Mouse (Mus musculus) erythroid progenitor cell, adult 5-6 weeks (primary cell): ENCODE results near the gene Prrc2b. TPM values are rescaled to one million over a fixed set of nuclear protein-coding genes. Genes with fewer than 3 reads are reported as not detected.

Experiments
- ATAC-seq: replicated peaks from 2 replicates; pipeline ENCODE4 v1.8.0; 2016; ENCODE audit warnings: moderate number of reproducible peaks, mild to moderate bottlenecking, moderate TSS enrichment, inconsistent platforms; ENCODE audit not compliant: poor library complexity, low FRiP score, severe bottlenecking
- total RNA-seq, 2 experiments: library from RNA; stranded (forward) in 1 of 2; stranded (reverse) in 1 of 2; fragments of 150-400 nt in 1 of 2; fragments of 186-747, 209-891 nt in 1 of 2; gene quantifications; 2 replicates each; pipeline versions ENCODE4 v1.2.3 to v1.2.4; 2015 to 2017; ENCODE audit warnings: low replicate concordance in 2 of 2

Prrc2b gene
- total RNA-seq, 2 experiments from 2014 or later, result 11.1 to 26.4 TPM

DNA sequence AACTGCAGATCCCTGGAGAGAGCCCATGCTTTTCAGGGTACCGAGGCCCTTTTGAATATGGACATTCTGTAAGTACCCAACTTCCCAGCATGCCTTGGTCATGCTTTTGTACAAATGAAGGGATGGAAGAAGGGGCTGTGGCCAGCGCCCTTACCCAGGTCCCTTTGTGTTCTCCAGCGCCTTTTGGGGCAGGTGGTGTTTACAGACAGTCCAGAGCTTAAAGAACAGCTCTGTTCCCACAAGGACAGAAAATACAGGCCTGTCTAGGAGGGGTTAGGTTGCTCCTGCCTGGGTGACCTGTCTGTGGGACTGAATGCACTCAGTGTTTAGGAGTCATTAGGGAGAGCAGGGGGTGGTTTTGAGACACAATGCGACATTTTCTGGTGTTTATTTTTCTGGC, 6.4 kb downstream of the Prrc2b start:
- ATAC-seq, result no peak

DNA sequence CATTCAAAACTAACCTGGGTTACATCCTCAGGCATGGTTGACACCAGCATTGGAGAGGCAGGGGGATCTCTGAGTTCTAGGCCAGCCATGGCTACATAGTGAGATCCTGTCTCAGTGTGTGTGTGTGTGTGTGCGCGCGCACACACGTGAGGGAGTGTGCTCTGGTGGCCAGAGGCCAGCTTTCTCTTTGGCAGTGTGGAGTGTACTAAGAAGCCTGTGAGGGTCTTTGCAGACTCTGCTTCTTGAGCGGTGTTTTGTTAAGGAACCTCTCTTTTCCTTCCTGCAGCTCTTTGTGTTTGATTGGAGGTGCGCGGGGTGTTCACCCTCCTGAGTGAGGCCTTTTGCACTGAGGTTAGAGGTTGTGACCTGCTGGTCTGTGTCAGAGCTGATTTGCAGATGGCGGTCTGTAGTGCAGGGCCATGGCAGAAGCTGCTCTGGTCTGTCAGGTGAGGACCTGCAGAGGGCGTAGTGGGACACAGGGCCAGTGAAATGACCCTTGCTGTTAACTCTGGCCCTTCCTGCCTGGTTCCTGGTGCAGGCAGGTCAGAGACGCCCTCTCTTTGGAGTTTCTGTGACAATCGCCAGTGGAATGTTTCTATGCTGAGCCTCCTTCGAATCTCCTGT, 7.8 kb downstream of the Prrc2b start:
- no peak for ATAC-seq

DNA sequence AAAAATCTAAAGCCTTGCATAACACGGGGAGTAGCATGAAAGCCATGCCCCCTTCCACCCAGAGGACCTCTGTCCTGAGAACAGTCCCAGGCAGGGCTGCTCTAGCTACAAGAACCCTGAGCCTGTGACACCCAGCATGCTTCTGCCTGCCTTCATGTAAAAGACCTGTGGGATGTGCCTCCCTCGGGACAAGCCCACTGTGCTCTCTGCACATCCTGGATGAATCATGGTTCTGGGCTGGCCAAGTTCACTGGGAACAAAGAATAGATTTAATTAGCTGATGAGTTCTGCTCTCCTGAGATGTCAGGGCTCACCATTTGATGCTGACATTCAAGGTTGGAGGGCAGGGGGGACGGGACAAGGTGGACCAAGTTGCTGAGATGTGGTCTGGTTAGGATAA, 9.6 kb downstream of the Prrc2b start:
- no peak for ATAC-seq

DNA sequence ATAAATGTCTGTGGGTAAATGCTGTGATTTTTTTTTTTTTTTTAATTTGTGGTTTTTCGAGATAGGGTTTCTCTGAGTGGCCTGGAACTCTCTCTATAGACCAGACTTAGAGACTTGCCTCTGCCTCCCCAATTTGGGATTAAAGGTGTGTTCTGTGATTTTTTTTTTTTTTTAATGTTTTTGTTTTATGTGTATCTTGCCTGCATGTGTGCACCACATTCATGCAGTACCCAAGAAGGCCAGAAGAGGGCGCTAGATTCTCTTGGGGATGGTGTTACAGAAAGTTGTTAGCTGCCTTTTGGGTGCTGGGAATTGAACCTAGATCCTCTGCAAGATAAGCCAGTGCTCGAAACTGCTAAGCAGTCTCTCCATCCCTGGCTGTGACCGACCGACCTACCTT, 10.1 kb downstream of the Prrc2b start:
- ATAC-seq, result no peak

DNA sequence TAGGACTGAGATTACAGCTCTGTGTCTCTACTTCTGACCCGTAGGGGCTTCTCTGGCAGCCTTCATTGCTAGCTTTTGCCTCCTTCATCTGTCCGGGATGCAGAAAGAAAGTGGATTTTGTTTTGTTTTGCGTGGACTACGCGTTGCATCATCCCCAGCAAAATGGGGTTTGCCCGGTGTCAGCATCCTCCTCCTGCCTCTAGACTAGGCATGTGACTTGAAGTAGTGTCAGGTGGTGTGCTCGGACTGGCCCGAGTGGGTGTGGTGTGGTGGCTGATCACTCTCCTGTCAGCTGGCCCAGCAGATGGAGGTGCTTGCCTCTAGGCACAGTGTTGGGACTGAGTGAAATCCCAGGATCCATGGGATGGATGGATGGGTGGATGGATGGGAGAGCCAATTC, 11.2 kb downstream of the Prrc2b start:
- no peak for ATAC-seq

DNA sequence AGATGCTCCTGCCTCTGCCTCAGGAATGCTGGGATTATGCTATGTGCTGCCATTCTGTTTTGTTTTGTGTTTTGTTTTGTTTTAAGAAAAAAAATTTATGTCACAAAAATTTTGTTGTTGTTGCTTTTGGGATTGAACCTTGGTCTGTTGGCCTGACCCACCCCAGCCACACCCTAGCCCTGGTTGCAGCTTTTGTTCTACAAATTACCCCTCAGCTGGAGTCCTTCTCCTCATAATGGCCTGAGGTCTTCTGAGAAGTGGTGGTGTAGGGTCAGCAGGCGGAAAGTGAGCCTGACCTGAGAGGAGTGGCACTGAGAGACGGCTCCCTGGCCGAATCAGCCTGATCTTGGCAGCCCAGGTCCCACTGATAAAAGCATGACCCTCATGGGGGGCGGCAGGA, 11.8 kb downstream of the Prrc2b start:
- ATAC-seq, result no peak

DNA sequence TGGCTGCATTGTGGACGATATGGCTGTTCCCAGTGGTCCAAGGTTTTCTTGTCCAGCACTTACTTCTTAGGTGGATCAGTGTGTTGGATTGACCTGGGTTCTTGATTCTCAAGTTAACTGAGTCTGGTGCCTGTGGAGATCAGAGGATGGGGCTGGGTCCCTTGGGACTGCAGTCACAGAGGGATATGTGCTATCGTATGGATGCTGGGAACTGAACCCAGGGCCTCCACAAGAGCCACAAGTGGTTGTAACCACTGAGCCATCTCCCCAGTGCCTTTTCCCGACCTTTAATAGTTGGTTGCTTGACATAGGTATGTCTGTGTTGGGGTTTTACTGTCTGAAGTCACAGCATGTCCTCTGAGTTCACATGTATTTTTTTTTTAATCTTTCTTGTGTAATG, 12.2 kb downstream of the Prrc2b start:
- ATAC-seq, result no peak

DNA sequence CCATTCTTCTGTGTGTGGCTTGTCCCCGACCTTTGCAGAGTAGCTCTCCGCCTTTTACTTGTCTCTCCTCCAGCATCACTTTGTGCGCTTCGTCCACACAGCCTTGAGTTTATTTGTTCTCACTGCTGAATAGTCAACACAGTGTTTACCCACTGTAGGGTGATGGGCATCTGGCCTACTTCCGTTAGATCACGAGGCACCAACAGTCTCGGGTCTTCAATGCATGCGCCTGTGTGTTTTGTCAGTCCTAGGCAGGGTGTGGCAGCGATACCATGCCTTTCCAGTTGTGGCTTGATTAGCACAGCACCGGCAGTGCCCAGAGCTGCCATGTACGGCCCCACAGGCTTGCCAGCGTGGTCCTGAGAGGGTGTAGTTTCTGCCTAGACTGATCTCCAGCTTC, 13.6 kb downstream of the Prrc2b start:
- ATAC-seq, result peak; percentile 64

DNA sequence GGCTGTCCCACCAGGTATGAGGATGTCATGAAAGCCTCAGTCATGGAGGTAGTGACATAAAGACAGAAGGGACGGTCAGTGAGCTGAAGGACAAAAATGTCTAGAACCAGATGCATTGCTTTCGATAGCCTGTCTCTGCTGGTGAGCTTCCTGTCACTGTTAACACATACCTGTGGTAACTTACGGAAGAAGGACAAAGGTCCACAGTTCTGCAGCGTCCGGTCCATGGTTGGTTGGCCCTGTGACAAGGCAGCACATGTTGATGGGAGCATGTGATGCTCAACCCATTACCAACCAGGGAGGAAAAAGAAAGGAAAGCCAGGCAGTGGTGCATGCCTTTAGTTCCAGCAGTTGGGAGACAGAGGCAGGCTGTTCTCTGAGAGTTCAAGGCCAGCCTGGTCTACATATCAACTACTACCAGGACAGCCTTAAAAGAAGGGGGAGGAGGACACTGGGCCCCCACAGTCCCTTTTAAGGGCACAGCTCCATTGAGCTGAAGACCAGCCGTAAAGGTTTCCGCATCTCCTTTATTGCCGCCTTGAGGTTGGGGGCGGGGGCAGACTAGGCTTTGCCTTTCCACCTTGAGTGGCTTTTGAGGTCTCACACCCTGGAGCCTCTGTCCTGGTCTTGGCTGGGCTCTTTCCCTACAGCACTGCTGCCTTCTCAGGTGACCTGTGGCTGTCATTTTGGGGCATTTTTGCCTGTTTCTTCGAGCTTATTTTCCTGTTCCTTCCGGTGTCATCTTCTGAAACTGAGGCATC, 14.3 kb downstream of the Prrc2b start:
- no peak for ATAC-seq

DNA sequence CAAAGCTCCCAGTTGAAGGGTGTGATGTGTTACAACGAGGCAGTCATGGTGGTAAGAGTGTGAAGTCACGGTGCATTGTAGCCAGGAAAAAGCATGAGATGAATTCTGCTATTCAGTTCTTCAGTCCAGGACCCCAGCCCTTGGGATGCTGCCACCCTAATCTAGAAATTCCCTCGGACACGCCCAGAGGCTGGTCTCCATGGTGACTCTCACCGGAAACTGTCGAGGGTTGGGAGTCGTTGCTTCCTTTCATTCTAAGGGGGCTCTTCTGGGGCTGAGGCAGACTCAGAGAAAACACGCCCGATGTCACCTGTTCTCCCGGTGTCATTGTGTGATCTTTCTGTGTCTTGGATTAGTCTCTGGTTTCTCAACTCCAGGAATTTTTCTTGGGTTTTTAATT, 15.7 kb downstream of the Prrc2b start:
- no peak for ATAC-seq

DNA sequence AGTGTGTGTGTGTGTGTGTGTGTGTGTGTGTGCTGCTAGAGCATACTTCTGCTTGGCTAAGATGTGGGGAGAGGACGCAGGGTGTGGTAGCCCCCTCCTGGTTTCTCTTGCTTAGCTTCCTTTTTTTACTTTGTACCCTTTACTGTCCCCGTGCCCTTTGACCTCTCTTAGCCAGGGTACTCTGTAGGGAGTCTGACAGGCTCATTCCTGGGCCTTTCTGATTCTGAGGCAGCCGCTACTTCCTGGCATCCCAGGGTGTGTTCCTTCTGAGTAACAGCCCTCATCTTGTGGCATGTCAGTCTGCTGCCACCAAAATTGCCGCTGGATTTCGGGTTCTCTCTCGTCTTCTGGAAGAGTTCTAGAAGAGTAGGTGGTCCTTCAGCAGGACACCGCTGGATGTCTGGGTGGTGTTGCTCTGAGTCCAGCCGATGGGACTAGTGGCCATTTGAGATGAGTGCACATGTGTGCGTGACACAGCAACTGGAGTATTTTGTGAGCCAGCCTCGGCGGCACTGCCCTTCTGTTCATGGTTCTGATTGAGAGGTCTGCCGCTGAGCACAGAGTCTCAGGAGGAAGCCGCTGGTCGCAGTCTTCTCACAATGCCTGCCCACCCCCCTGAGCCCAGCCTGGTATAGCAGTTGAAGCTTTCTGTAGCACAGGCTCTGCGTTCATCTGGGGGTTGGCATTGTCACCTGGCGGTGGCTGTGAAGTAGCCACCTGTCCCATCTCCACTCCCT, 16.3 kb downstream of the Prrc2b start:
- 0 out of 2 replicates have a peak, but pooled peaks have one; percentile 32 for ATAC-seq

DNA sequence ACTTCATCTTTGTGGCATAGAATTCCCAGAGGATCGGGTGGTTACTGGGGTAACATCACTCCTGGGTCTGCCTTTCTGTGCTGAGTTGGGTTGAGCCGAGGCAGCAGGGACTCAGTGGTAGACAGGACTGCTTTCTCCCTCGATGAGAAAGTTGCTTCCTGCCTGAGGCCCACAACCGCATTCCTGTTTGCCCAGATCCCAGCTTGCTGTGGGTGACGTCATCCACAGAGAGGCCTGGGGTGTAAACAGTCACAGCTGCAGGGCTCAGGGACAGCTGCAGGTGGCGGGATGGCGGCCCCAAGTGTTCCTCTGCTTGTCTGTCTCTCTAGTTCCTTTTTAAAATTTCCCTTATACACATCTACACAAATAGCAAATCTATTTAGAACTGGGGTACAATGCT, 16.9 kb downstream of the Prrc2b start:
- no peak; the same call in 1 of the 2 replicates for ATAC-seq

DNA sequence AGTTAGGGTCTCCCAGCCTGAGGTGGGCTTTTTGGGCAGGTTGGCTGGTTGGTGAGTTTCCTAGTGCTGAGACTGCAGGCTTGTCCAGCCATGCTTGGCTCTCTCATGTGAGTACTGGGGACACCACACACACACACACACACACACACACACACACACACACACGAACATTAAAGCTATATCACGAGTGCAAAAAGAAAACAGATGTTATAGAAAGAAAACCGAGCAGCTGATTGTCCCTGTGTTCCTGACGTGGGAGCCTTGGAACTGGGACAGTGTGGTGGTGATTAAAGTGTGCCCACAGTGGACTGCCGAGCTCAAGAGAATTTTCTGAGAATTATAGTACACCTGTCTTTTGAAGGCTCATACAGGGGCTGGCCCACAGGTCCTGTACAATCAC, 18.4 kb downstream of the Prrc2b start:
- ATAC-seq, result no peak

DNA sequence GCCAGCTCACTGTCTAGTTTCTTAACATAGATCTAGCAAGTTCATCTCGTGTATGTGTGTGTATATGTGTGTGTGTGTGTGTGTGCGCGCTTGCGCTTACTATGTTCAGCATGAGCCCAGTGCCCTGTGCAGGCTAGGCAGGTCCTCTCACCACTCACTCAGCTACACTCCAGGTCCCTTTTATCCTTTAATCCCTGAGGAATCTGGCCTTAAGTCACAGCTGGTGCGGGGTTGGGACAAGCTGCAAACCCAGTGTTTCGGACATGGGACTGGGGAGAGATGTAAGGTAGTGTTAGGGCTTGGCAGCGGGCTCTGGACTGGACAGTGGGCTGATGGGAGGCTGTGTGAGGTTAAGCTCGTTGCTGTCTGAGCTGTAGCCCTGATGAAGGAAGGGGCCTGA, 19.1 kb downstream of the Prrc2b start:
- ATAC-seq, result no peak

DNA sequence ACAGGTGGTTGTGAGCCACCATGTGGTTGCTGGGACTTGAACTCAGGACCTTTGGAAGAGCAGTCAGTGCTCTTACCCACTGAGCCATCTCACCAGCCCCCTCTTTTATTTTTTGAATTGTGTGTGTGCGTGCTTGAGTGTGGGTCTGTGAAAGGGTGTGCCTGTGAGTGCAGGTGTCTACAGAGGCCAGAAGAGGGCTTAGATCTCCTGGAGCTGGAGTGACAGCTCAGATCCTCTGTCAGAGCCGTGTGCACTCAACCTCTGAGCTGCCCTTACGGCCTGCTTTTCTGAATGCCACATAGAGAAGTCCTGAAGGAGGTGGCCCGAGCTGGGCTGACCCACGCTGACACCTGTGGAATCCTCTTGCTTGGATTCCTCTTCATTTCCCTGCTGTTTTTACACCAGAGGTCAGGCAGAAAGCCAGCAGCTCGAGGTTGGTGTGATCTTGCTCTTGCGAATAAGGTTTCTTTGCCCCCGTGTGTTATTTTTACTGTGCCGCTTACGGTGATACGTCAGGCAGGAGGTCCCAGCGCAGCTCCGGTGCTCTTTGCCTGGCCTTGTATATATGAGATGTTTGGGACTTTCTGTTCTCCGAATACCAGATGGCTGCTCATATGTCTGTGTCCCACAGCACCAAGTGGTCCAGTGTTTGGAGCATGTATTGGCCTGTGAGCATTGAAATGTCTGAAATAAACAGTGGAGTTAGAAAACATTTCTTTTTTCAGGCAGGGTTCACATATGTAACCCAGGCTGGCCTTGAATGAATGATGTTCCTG, 21.0 kb downstream of the Prrc2b start:
- no peak for ATAC-seq

DNA sequence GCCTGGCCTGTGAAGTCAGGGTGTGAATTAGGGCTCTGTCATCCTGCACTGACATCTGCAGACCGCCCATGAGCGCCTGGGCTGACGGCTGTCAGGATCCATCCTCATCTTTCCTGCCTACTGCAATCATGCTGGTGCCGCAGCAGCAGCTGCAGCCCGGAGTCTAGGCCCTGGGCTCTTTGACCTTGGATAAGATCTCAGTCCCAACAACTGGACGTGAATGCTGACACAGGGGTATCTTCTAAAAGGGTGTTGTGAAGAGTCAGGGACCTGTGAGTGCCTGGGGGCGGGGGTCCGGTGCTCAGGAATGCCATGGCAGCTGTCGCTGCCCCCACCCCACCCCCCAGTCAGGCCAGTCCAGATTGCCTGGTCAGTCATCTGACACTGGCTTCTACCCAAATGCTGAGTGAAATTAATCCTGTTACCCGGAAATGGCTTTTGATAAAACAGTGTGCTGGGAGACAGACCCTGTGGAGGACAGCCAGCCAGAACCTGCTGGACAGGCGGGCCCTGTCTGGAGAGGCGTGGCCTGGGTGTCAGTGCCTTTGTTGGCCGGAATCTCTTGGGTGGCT, 23.4 kb downstream of the Prrc2b start:
- no peak for ATAC-seq

DNA sequence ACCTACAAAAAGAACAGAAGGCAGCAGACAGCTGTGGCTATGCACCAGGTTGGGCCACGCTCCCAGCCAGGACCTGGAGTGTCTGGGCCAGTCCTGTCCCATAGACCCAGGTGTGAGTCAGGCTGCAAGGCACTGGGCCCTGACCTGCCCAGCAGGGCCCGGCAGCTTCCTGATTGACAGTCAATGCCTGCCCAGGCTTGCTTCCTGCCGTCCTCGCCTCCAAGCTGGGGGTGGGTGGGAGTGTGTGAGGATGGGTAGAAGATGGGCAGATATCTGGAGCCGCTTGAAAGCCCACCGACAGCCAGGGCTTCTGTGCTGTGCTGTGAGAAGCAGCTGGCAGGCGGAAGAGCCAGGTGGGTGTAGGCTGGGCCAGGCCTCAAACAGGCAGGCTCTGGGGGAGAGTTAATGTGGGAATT, 24.2 kb downstream of the Prrc2b start:
- ATAC-seq, result no peak

DNA sequence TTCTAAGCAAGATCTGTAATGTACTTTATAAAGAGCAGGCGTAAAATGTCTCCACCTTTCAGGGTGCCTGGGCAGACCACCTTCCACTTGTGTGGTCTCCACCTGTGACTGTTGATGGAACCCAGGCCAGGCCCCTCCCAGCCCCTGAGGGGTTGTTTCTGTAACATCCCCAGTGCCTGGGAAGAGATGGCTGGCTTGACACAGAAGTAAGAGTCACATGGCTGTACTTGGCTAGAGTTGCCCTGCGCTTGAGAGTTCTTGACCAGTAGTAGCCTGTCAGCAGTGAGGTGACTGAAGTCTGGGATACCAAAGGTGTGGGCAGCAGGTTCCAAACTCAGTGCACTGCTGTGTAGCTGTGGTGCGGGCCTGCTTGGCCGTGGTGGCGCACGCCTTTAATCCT, 24.6 kb downstream of the Prrc2b start:
- ATAC-seq, result no peak

DNA sequence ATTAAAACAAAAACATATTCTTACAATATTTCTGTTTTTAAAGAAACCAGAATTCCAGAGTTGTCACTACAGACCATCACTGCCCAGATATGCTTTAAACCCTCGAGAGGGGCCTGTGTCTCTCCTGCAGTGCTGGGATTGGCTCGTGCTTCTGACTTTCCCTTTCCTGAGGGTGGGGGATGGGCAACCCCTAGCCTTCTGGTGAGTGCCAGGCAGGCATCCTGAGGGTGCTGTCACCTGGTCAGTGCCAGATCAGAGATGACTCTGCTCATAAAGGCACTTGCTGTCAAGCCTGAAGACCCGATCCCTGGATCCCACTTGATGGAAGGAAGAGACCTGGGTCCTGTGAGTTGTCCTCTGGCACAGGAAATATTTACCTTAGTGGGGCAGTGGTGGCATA, 26.0 kb downstream of the Prrc2b start:
- ATAC-seq, result no peak
